Mouse (Mus musculus) embryo, embryonic 9.5 days (tissue): ENCODE data around the gene Bcl7b.
"Not testable (repeated sequence)": the region's sequence is repeated elsewhere in the genome, so short reads cannot be mapped to it uniquely, and the experiment has no call there.

ENCODE experiments used
- DNase-seq: peaks from one replicate; pipeline ENCODE4 v3.0.0-alpha.2; 2017; ENCODE audit errors: extremely low spot score

Bcl7b gene

DNA sequence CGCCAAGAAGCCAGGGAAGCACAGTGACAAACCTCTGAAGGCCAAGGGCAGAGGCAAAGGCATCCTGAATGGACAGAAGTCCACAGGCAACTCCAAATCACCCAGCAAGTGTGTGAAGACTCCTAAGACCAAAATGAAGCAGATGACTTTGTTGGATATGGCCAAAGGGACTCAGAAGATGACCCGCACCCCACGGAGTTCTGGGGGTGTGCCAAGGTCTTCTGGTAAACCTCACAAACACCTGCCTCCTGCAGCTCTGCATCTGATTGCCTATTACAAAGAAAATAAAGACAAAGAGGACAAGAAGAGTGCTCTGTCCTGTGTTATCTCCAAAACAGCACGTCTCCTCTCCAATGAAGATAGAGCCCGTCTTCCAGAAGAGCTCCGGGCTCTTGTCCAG is 48.8 kb downstream of the Bcl7b start:
- no peak for DNase-seq

DNA sequence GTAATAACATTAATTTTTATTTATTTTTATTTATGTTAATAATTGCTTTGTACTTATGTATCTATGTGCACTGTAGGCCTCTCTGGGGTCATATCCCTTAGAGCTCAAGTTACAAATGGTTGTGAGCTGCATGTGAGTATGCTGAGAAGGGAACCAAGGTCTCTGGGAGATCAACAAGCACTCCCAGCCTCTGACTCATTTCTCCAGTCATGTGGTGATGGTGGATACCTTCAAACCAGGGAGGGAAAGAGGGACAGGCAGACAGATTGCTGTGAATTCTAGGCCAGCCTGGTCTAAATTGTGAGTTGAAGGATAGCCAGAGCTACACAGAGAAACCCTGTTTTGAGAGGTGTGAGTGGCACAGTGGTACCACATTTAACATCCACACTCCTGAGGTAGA is 52.9 kb downstream of the Bcl7b start:
- no peak for DNase-seq

GRCm38 (mm10) chr5:135222066-135222465 is 54.0 kb downstream of the Bcl7b start:
- DNase-seq: no peak

DNA sequence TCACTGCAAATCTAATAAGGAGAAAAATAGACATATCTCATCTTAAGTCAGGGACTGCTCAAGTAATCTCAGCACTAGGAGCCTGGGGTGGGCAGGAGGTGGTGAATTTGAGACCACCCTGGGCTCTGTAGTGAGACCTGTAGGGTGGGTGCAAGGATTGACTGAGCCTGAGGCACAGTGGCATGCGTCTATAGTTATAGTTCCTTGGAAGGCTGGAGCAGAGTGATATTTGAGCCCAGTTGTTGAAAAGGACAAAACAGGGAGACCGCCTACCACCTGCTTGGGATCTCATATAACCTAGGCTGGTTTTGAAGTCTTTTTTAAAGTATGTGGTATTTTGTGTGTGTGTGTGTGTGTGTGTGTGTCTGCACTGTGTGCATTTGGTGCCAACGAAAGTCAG is 56.1 kb downstream of the Bcl7b start:
- no peak for DNase-seq

DNA sequence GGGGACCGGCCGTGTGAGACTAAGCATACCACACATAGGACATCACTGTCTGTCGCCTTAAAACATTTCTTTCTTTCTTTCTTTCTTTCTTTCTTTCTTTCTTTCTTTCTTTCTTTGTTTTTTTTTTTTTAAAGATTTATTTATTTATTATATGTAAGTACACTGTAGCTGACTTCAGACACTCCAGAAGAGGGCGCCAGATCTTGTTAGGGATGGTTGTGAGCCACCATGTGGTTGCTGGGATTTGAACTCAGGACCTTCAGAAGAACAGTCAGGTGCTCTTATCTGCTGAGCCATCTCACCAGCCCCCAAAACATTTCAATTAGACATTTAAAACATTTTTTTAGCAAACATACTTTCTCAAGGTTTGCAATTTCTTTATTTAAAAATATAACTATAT is 57.8 kb downstream of the Bcl7b start:
- not testable (repeated sequence) for DNase-seq

- DNase-seq: no peak
Observed at GRCm38 (mm10) chr5:135230186-135230585, 62.1 kb downstream of the Bcl7b start.
